Mouse (Mus musculus) MEL (cell line): Measurements from ENCODE around the gene Eef1akmt3. TPM values are rescaled to one million over a fixed set of nuclear protein-coding genes. Genes with fewer than 3 reads are reported as not detected.

Source experiments
- DNase-seq: peaks from one replicate; pipeline ENCODE4 v3.0.0; 2011; ENCODE audit warnings: low read depth, low spot score
- H3K27ac ChIP-seq: 2 replicates; pipeline ENCODE4 v1.5.1; 2012; ENCODE audit warnings: low read depth, mild to moderate bottlenecking, control low read depth, low read length, moderate library complexity; ENCODE audit not compliant: control insufficient read depth
- H3K27me3 ChIP-seq, 2 experiments: fragments of 150-350 bp in 1 of 2; sonication (generic) in 1 of 2; 2 replicates each; pipeline ENCODE4 v1.6.1; 2012; ENCODE audit warnings: low read length in 2 of 2, mild to moderate bottlenecking in 2 of 2, improper control_type of control experiment in 1 of 2, moderate library complexity in 1 of 2; ENCODE audit not compliant: insufficient read depth in 2 of 2, control insufficient read depth in 1 of 2
- H3K36me3 ChIP-seq, 2 experiments: 2 replicates each; pipeline ENCODE4 v1.6.1; 2012 to 2014; ENCODE audit warnings: low read length in 2 of 2, improper control_type of control experiment in 1 of 2, inconsistent platforms in 1 of 2, mild to moderate bottlenecking in 1 of 2; ENCODE audit not compliant: insufficient read depth in 2 of 2, control insufficient read depth in 1 of 2
- H3K4me1 ChIP-seq, 2 experiments: fragments of 150-350 bp in 1 of 2; sonication (generic) in 1 of 2; 2 replicates each; pipeline ENCODE4 v1.6.1; 2012; ENCODE audit warnings: low read length in 2 of 2, improper control_type of control experiment in 1 of 2, mild to moderate bottlenecking in 1 of 2; ENCODE audit not compliant: insufficient read depth in 2 of 2, control insufficient read depth in 1 of 2
- H3K4me3 ChIP-seq, 2 experiments: fragments of 150-350 bp in 1 of 2; sonication (generic) in 1 of 2; 2 replicates each; pipeline ENCODE4 v1.5.1; 2012; ENCODE audit warnings: low read depth in 2 of 2, low read length in 2 of 2, mild to moderate bottlenecking in 2 of 2, moderate library complexity in 2 of 2, control low read depth in 1 of 2, improper control_type of control experiment in 1 of 2; ENCODE audit not compliant: control insufficient read depth in 1 of 2, insufficient read depth in 1 of 2
- H3K79me2 ChIP-seq: 2 replicates; pipeline ENCODE4 v1.6.1; 2012; ENCODE audit warnings: mild to moderate bottlenecking, low read length, moderate library complexity; ENCODE audit not compliant: control insufficient read depth, poor library complexity, insufficient read depth
- H3K9ac ChIP-seq: 2 replicates; pipeline ENCODE4 v1.6.1; 2012; ENCODE audit warnings: low read depth, mild to moderate bottlenecking, control low read depth, low read length, moderate library complexity; ENCODE audit not compliant: control insufficient read depth, poor library complexity, severe bottlenecking
- H3K9me3 ChIP-seq: fragments of 150-350 bp; sonication (generic); replicated peaks from 2 replicates; pipeline ENCODE4 v1.6.1; 2012; ENCODE audit warnings: mild to moderate bottlenecking, low read length, improper control_type of control experiment, moderate library complexity; ENCODE audit not compliant: insufficient read depth
- BHLHE40 ChIP-seq: IDR thresholded peaks from 2 replicates; pipeline ENCODE4 v1.6.1; 2012; ENCODE audit warnings: low read depth, mild to moderate bottlenecking, inconsistent platforms, low read length, improper control_type of control experiment, borderline replicate concordance
- CHD1 ChIP-seq: IDR thresholded peaks from 2 replicates; pipeline ENCODE4 v1.6.1; 2012; ENCODE audit warnings: low read depth, mild to moderate bottlenecking, inconsistent platforms, low read length, improper control_type of control experiment
- CHD2 ChIP-seq: IDR thresholded peaks from 2 replicates; pipeline ENCODE4 v1.6.1; 2011; ENCODE audit warnings: low read length, improper control_type of control experiment
- E2F4 ChIP-seq: IDR thresholded peaks from 2 replicates; pipeline ENCODE4 v1.6.1; 2011; ENCODE audit warnings: low read depth, low read length, improper control_type of control experiment, borderline replicate concordance
- ELF1 ChIP-seq: IDR thresholded peaks from 2 replicates; pipeline ENCODE4 v1.6.1; 2014; ENCODE audit warnings: low read depth, mild to moderate bottlenecking, inconsistent platforms, low read length, improper control_type of control experiment, moderate library complexity
- EP300 ChIP-seq, 2 experiments: IDR thresholded peaks; 2 replicates each; pipeline ENCODE4 v1.6.1; 2011; ENCODE audit warnings: improper control_type of control experiment in 2 of 2, low read length in 2 of 2, low read depth in 1 of 2, mild to moderate bottlenecking in 1 of 2
- ETS1 ChIP-seq: IDR thresholded peaks from 2 replicates; pipeline ENCODE4 v1.6.1; 2012; ENCODE audit warnings: low read depth, mild to moderate bottlenecking, inconsistent platforms, low read length, improper control_type of control experiment, moderate library complexity
- MAFK ChIP-seq: IDR thresholded peaks from 2 replicates; pipeline ENCODE4 v1.6.1; 2011; ENCODE audit warnings: low read depth, mild to moderate bottlenecking, low read length, improper control_type of control experiment, borderline replicate concordance
- MAX ChIP-seq: IDR thresholded peaks from 2 replicates; pipeline ENCODE4 v1.6.1; 2011; ENCODE audit warnings: low read length, improper control_type of control experiment
- MAZ ChIP-seq: IDR thresholded peaks from 2 replicates; pipeline ENCODE4 v1.6.1; 2012; ENCODE audit warnings: low read depth, mild to moderate bottlenecking, inconsistent platforms, low read length, improper control_type of control experiment
- MEF2A ChIP-seq: IDR thresholded peaks from 2 replicates; pipeline ENCODE4 v1.6.1; 2014; ENCODE audit warnings: low read depth, mild to moderate bottlenecking, inconsistent platforms, low read length, improper control_type of control experiment; ENCODE audit not compliant: poor library complexity, insufficient replicate concordance, severe bottlenecking; ENCODE audit errors: extremely low read depth
- MXI1 ChIP-seq: IDR thresholded peaks from 2 replicates; pipeline ENCODE4 v1.6.1; 2011; ENCODE audit warnings: mild to moderate bottlenecking, low read depth, low read length, improper control_type of control experiment
- MYC ChIP-seq: IDR thresholded peaks from 2 replicates; pipeline ENCODE4 v1.6.1; 2011; ENCODE audit warnings: low read depth, mild to moderate bottlenecking, low read length, improper control_type of control experiment, moderate library complexity
- SIN3A ChIP-seq: IDR thresholded peaks from 2 replicates; pipeline ENCODE4 v1.6.1; 2012; ENCODE audit warnings: low read length, improper control_type of control experiment, inconsistent platforms
- TAL1 ChIP-seq: IDR thresholded peaks from 2 replicates; pipeline ENCODE4 v1.6.1; 2012; ENCODE audit warnings: mild to moderate bottlenecking, inconsistent platforms, low read length, moderate library complexity, mixed read lengths
- TBP ChIP-seq: IDR thresholded peaks from 2 replicates; pipeline ENCODE4 v1.8.0; 2011; ENCODE audit warnings: low read depth, low read length, improper control_type of control experiment
- UBTF ChIP-seq: IDR thresholded peaks from 2 replicates; pipeline ENCODE4 v1.6.1; 2012; ENCODE audit warnings: low read depth, mild to moderate bottlenecking, inconsistent platforms, low read length, improper control_type of control experiment, moderate library complexity, borderline replicate concordance; ENCODE audit not compliant: insufficient read depth
- USF2 ChIP-seq, 2 experiments: IDR thresholded peaks; 2 replicates each; pipeline ENCODE4 v1.6.1; 2011 to 2012; ENCODE audit warnings: improper control_type of control experiment in 2 of 2, low read length in 2 of 2, borderline replicate concordance in 1 of 2, inconsistent platforms in 1 of 2, low read depth in 1 of 2, mild to moderate bottlenecking in 1 of 2; ENCODE audit not compliant: insufficient read depth in 1 of 2
- ZMIZ1 ChIP-seq: IDR thresholded peaks from 2 replicates; pipeline ENCODE4 v1.6.1; 2012; ENCODE audit warnings: low read depth, mild to moderate bottlenecking, inconsistent platforms, low read length, improper control_type of control experiment, moderate library complexity
- ZNF384 ChIP-seq: IDR thresholded peaks from 2 replicates; pipeline ENCODE4 v1.6.1; 2012; ENCODE audit warnings: low read depth, mild to moderate bottlenecking, inconsistent platforms, low read length, improper control_type of control experiment
- polyA plus RNA-seq, 2 experiments: library from polyadenylated mRNA; stranded (reverse) in 1 of 2; unstranded in 1 of 2; fragments of >175 nt in 1 of 2; fragments of >200 nt in 1 of 2; gene quantifications; 2 replicates each; pipeline versions ENCODE4 v1.2.1 to v1.2.4; 2012; ENCODE audit warnings: low replicate concordance in 2 of 2, low read depth in 1 of 2; ENCODE audit not compliant: insufficient read length in 2 of 2, insufficient read depth in 1 of 2, missing spikeins in 1 of 2
- total RNA-seq: library from RNA; depleted of rRNA; stranded (reverse); fragments of 300-350 nt; gene quantifications from 2 replicates; pipeline ENCODE4 v1.2.3, GENCODE M21; 2012

The Eef1akmt3 gene
- total and polyA plus RNA-seq, 3 experiments = 0.27 to 2.3 TPM; not detected in 1

GRCm38 (mm10) chr10:127065981-127066380, 24.7 kb upstream of the Eef1akmt3 start:
- H3K9ac ChIP-seq = no peak overlapping the region; the same call in 1 of the 2 replicates
- DNase-seq = no peak
- no peaks in the 10 kb centered on the region for H3K27me3 ChIP-seq
- peaks cover 14 to 39% of the 10 kb centered on the region in 2 experiments for H3K36me3 ChIP-seq
- H3K4me1 ChIP-seq = peaks cover 6 to 21% of the 10 kb centered on the region in 2 experiments
- no peak overlapping the region for H3K4me3 ChIP-seq
- no peak for TF ChIP-seq SIN3A
- TF ChIP-seq USF2 (IDR thresholded peaks at IDR 0.05; ENCODE audit: borderline replicate concordance in 1 of 2, insufficient read depth in 1 of 2, low read depth in 1 of 2, low read length in 2 of 2) = no peak
- no peak for TF ChIP-seq EP300 (IDR thresholded peaks at IDR 0.05; ENCODE audit: low read depth in 1 of 2, low read length in 2 of 2)
- TF ChIP-seq MAFK = no peak
- TF ChIP-seq CHD2 = no peak
- TF ChIP-seq E2F4 = no peak
- TF ChIP-seq ETS1 = no peak
- 0 out of 2 replicates have a peak, but pooled peaks have one; percentile 24 for TF ChIP-seq ZMIZ1
- TF ChIP-seq MAX = no peak
- TF ChIP-seq UBTF = no peak
- TF ChIP-seq TBP = no peak
- no peak for TF ChIP-seq BHLHE40
- TF ChIP-seq MXI1 = no peak
- TF ChIP-seq CHD1 = no peak
- TF ChIP-seq TAL1 = no peak
- 0 out of 2 replicates have a peak, but pooled peaks have one; percentile 18 for TF ChIP-seq MYC
- TF ChIP-seq ZNF384 = no peak
- TF ChIP-seq MEF2A = no peak
- 0 out of 2 replicates have a peak, but pooled peaks have one; percentile 47 for TF ChIP-seq MAZ
- TF ChIP-seq ELF1 = no peak
- H3K9me3 ChIP-seq = no peaks in the 10 kb centered on the region
- H3K79me2 ChIP-seq = peaks cover 36% of the 10 kb centered on the region
- no peak overlapping the region for H3K27ac ChIP-seq
